Mouse (Mus musculus) lung, postnatal 10 days (tissue): ENCODE data around the gene Kctd2.

ENCODE experiments used
- DNase-seq: peaks from one replicate; pipeline ENCODE4 v3.0.0; 2021

The Kctd2 gene

GRCm38 (mm10) chr11:115400630-115401391 lies 19.1 kb upstream of the Kctd2 start:
- DNase-seq: no peak

DNA sequence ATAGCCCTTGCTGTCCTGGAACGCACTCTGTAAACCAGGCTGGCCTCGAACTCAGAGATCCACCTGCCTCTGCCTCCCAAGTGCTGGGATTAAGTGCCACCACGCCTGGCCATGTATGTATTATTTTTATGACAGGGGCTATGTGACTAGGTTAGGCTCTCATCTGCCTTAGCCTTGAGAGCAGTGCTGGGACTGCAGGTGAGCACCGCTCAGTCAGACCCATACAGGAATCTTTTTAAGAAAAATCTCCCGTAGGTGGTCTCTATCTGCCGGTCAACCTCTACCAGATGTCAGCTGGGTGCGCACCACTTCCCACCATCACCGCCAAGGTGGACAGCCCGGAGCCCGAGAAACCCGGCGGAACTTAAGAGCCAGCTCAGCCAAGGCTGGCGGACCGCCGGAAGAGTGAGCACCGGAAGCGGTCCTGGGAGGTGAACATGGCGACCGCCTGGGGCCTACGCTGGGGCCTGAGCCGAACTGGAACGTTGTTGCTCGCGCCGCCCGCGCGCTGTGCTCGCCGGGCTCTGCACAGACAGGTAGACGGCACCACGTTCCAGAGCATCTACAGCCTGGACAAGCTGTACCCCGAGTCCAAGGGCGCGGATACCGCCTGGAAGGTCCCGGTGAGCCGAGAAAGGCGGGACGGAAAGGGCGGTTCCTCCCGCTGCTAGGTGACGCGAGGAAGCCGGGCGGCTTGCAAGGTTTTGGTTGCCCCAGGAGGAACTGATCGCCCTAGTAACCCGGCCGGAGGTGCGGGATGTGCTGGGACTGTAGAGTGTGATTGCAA lies 16.4 kb upstream of the Kctd2 start, which contains the start of gene Mrpl58:
Gene Mrpl58 (plus strand): TSS at position 415 of the 787 bp plus-strand sequence.
- peak; percentile 90 for DNase-seq

DNA sequence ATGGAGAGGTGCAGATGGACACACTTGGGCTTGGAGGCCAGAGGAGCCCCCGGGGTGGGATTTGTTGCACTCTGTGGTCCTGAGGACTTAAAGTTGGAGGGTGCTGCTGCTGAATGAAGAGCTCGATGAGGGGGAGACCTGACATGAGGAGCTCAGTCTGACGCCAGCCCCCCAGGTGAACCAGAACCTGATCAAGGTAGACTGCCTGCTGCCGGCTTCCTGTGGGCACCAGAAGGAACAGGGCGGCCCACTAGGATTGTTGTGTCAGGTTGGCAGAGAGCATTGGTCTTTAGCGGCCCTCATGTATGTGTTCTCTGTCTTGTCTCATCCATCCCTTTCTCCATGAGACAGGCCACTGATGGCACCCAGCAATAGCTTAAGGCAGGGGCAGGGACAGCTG lies 14.2 kb upstream of the Kctd2 start:
- DNase-seq: no peak

- DNase-seq: no peak
Observed at GRCm38 (mm10) chr11:115406858-115407401, 13.0 kb upstream of the Kctd2 start.

DNA sequence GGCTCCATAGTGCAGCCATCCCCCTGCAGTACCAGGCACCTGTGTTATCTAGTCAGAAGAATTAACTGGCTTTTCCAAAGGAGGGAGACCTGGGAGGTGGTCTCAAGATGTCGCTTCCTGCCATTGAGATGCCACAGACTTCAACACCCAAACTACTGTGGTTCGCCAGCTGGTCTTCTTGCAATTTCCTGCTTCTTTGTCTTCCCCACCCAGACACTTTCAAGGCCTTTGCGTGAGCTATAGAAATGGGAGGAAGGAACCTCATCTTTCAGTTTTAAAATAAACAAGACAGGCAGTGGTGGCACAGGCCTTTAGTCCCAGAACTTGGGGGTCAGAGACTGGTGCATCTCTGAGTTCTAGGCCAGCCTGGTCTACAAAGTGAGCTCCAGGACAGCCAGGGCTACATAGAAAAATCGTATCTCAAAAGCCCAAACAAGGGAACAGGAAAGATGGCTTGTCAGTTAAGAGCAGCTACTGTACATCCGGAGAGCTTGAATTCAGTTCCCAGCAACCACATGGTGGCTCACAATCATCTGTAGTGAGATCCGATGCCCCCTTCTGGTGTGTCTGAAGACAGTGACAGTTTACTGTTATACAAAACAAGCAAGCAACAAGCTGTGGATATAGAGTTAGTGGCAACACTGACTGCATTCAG lies 11.5 kb upstream of the Kctd2 start:
- DNase-seq: peak; percentile 49

- DNase-seq: no peak
Observed at GRCm38 (mm10) chr11:115409556-115409955, 10.4 kb upstream of the Kctd2 start.

DNA sequence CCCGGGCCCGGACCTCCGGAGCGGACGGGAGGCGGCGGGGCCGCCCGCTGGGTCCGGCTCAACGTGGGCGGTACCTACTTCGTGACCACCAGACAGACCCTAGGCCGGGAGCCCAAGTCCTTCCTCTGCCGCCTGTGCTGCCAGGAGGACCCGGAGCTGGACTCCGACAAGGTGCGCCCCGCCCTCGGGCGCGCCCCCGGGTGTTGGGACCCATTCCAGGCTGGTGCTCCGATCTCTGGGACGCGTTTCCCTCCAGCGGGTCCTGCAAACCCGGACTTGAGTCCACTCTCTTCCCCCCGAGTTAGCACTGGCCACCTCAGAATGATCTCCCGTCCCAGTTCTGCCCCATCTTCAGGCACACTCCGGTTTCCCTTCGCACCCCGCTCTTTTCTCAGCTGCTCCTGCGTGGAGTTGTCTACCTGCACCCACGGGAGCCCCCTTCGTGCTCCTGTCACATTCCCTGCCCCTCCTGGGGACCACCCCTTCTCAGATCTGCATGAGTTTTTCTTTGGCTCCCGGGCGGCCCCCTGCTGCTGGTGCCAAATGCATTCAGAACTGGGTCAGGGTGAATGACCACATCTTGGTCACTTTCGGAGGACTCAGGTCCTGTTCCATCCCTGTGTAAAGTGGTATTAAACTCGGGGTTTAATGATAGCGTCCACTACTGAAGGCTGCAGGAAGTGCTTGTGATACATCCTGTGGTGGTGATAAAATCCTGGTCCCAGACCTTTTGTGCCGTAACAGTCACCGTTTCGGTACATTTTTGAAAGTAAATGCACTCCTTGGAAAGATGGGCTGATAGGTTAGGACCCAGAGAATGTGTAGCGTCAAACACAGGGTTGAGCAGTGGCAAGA lies 635 bp downstream of the Kctd2 start:
- DNase-seq: peak; percentile 79

DNA sequence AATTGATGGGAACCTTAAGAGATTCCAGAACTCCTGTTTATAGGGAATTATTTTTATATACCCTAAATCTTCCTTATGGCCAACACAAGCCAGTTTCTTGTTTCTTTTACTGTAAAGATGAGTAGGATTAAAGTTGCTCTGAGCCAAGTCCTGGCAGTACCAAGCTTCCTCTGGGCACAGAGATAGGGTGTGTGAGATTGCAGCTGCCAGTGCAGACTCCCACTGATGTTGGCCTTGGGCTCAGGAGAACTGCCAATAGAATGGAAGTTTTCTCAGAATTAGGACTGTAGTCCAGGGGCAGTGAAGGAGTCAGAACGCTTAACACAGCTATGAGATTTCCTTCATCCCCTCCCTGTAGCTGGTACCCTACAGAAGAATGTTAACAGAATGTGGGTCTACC lies 1.4 kb downstream of the Kctd2 start:
- DNase-seq: no peak

GRCm38 (mm10) chr11:115421972-115422371 lies 2.0 kb downstream of the Kctd2 start:
- no peak for DNase-seq

- no peak for DNase-seq
Observed at GRCm38 (mm10) chr11:115423091-115423490, 3.2 kb downstream of the Kctd2 start.

GRCm38 (mm10) chr11:115424666-115425065 lies 4.7 kb downstream of the Kctd2 start:
- DNase-seq: no peak

DNA sequence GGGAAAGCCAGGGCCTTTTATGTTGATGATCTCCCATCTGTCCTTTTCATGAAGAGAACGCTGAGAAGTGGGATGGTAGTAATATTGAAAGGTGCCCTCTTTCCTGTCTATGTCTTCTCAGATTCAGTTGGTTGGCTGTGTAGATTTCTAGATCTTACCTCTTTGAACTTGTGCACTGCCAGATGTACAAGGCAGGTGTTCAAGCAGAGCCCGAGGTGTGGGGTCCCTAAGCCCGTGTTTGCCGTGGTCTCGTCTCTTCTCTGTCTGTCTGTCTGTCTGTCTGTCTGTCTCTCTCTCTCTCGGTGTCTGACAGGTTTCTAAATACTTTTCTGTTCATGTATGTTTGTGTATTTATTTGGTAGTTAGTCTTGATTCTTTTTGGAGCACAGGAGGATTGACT lies 5.7 kb downstream of the Kctd2 start:
- no peak for DNase-seq

GRCm38 (mm10) chr11:115427482-115428331 lies 7.8 kb downstream of the Kctd2 start:
- DNase-seq: peak; percentile 88

DNA sequence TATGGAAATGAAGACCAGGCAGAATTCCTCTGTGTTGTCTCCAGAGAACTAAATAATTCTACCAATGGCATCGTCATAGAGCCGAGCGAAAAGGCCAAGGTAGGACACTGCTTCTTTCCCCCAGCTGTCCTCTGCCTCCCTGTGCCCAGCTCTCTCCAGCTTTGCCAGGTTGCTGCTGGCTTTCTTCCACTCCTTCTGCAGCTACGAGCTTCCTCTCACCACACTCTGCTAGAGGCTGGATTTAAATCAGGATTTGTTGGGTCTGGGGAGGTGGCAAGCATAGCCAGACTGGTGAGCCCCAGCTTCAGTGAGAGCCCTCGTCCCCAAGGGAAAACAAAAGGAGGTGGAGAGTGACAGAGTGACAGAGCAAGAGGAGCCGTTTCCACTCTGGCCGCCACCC lies 9.4 kb downstream of the Kctd2 start:
- no peak for DNase-seq

DNA sequence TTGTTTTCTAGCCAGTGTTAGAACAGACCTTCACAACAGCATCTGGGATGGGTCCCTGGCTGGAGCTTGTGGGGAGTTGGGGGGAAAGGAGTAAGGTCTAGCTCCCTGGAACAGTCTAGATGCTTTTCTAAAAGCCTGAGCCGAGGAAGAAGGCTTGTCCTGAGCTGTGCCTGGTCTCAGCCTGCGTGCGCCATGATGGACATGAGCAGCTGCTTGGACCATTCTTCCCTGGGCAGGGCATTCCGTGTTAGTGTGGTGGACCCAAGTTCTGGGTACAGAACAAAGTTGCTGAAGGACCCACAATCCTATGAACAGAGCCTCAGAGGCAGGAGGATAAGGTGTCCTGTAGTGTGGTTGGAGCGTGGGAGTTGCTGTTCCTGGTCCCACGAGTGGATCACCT lies 10.6 kb downstream of the Kctd2 start:
- no peak for DNase-seq

GRCm38 (mm10) chr11:115432814-115433213 lies 12.9 kb downstream of the Kctd2 start:
- no peak for DNase-seq

DNA sequence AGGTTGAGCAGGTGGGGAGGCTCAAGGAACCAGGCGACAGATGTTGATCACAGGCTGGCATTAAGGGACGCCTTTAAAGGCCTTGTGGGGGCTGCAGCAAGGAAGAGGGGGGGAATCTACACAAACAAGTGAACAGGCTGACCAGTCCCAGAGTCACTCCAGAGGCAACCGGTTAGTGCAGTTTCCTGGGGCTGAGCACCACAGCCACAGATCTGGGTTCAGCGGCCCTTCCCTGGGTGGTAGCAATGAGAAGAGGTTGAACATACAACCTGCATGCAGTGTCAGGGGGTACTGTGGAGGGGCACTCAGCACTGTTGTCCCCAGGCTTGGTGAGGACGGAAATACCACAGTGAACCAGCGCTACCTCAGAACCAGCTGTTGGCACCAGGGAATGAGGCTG lies 13.4 kb downstream of the Kctd2 start:
- no peak for DNase-seq

DNA sequence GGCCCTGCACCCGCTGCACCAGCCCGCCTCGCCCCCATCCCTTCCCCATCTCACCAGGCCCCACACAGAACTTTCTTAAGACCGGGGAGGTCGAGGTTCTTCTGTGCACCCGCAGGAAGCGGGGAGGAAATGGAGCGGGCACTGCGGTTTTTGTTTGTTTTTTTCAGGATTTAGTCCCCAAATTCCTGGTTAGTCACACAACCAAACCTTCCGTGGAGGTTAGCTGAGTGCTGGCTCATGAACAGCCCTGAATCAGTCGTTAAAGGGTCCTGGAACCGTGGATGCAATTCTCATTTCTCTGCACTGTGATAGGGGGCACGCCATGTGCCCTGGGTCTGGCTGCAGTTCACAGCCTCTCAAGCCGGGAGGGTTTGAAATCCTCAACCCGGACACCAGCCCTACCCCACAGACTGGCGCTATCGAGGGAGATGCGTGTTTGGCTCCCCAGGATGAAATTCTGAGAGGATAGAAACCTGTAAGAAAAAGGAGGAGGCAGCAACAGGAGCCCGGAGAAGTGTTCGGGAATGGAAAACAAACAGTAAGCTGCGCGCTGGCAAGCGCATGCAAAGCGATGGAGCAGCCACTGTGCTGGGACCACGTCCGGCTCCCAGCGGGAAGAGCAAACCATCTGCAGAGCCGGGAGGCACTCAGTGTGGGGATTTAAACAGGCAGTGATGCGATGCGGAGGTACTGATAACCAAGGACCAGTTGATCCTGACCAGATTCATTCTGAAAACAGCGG lies 15.8 kb downstream of the Kctd2 start:
- peak; percentile 36 for DNase-seq

DNA sequence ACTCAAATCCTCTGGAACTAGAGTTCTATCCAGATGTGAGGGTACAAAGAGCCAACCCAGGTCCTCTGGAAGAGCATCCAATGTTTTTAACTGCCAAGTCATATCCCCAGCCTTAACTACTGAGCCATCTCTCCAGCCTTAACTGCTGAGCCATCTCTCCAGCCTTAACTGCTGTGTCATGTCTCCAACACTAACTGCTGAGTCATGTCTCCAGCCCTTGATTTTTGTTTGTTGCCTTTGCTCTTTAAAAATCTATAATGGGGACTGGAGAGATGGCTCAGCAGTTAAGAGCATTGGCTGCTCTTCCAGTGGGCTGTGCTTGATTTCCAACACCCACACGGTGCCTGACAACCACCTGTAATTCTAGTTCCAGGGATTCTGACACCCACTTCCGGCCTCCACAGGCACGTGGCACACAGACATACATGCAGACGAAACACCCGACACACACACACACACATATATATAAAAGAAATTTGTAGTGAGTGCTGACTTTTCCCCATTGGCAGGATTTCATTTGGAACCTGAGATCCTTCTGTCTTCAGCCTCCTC lies 17.7 kb downstream of the Kctd2 start:
- no peak for DNase-seq

DNA sequence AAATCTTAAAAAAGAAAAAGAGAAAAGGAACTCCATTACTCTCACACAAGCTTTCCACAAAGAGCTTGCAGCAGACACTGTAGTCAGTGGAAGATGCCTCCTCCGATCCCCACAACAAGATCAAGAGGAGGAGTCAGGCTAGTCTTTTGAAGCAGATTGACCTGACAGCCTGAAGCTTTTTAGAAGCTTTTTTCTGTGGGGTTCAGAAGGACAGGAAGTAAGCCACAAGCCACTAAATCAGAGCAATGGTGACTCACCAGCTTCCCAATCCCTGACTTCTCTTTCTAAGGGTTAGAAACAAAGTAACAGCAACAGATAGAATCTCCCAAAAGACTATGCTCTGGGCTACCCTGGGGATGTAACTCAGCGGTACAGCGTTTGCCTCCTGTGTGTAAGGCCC lies 19.4 kb downstream of the Kctd2 start:
- DNase-seq: no peak
